Mouse (Mus musculus) kidney, embryonic 14.5 days (tissue): ENCODE results near the gene Fbxl17. TPM values are rescaled to one million over a fixed set of nuclear protein-coding genes. Genes with fewer than 3 reads are reported as not detected.

Experiments used
- ATAC-seq: fragments of 200-750 bp; cut with Nextera tagmentation; 2 replicates; pipeline ENCODE4 v1.8.0; 2017; ENCODE audit warnings: moderate number of reproducible peaks, mild to moderate bottlenecking, moderate TSS enrichment, moderate library complexity; ENCODE audit not compliant: low FRiP score, low TSS enrichment
- H3K27ac ChIP-seq: fragments of 300-500 bp; sonication (generic); 2 replicates; pipeline ENCODE4 v1.5.1; 2014; ENCODE audit warnings: low read depth, mild to moderate bottlenecking, low read length, moderate library complexity, mixed read lengths
- H3K27me3 ChIP-seq: fragments of 300-500 bp; sonication (generic); 2 replicates; pipeline ENCODE4 v1.6.1; 2014; ENCODE audit warnings: mild to moderate bottlenecking, low read length; ENCODE audit not compliant: control insufficient read depth, insufficient read depth
- H3K36me3 ChIP-seq: fragments of 300-500 bp; sonication (generic); 2 replicates; pipeline ENCODE4 v1.6.1; 2014; ENCODE audit warnings: low read length, mixed read lengths; ENCODE audit not compliant: control insufficient read depth, insufficient read depth
- H3K4me1 ChIP-seq: fragments of 300-500 bp; sonication (generic); 2 replicates; pipeline ENCODE4 v1.6.1; 2014; ENCODE audit warnings: low read length, mixed read lengths; ENCODE audit not compliant: control insufficient read depth, insufficient read depth
- H3K4me2 ChIP-seq: fragments of 300-500 bp; sonication (generic); replicated peaks from 2 replicates; pipeline ENCODE4 v1.6.1; 2014; ENCODE audit warnings: low read depth, mild to moderate bottlenecking, low read length
- H3K4me3 ChIP-seq: fragments of 300-500 bp; sonication (generic); 2 replicates; pipeline ENCODE4 v1.5.1; 2014; ENCODE audit warnings: mild to moderate bottlenecking, low read length
- H3K9ac ChIP-seq: fragments of 300-500 bp; sonication (generic); 2 replicates; pipeline ENCODE4 v1.6.1; 2014; ENCODE audit warnings: low read depth, mild to moderate bottlenecking, low read length, moderate library complexity
- H3K9me3 ChIP-seq: fragments of 300-500 bp; sonication (generic); 2 replicates; pipeline ENCODE4 v1.6.1; 2016; ENCODE audit warnings: low read length; ENCODE audit not compliant: control insufficient read depth
- WGBS: fragments of 180-500 bp; shearing (Covaris S2); extraction: QIAGEN DNeasy Blood & Tissue Kit; methylation state at CpG from one replicate; pipeline ENCODE4 v1.1.7; 2014; 5-methylcytosine and 5-hydroxymethylcytosine counted together
- polyA plus RNA-seq: library from polyadenylated mRNA; unstranded; fragments of >200 nt; fragmentation: Nextera tagmentation; extraction: Ambion mirVana; gene quantifications from 2 replicates; pipeline ENCODE4 v1.2.1, GENCODE M21; 2014

Fbxl17 gene
- polyA plus RNA-seq, 1 experiment from 2014 or later: 8.8 TPM

DNA sequence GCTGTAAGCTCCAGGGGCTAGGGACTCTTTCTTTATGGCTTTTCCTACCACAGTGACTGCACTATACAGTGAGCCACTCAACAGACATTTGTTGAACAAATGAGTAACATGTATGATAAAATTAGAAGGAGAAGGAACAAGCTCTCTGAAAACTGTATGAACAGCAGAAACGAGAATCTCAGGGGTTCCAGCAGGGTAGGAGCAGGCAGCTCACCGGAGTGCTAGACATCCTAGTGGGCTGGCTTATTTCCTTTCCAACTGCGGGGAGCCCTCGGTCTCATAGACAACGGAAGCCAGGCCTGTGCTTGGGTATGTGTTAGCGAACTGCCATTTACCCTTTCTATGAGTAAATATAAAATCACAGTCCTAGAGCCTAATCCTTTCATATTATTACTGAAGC is 426.5 kb downstream of the Fbxl17 start:
- WGBS: 79% methylated on average over 6 of the region's 6 CpGs
- Histone ChIP-seq H3K4me2 (no peak overlapping the region), H3K9ac (no peak overlapping the region), H3K36me3 (no peaks in the 10 kb centered on the region), H3K9me3 (no peaks in the 10 kb centered on the region), H3K4me1 (peaks cover 5% of the 10 kb centered on the region), H3K4me3 (no peak overlapping the region), H3K27ac (no peak overlapping the region), H3K27me3 (no peaks in the 10 kb centered on the region)
- no peak for ATAC-seq

DNA sequence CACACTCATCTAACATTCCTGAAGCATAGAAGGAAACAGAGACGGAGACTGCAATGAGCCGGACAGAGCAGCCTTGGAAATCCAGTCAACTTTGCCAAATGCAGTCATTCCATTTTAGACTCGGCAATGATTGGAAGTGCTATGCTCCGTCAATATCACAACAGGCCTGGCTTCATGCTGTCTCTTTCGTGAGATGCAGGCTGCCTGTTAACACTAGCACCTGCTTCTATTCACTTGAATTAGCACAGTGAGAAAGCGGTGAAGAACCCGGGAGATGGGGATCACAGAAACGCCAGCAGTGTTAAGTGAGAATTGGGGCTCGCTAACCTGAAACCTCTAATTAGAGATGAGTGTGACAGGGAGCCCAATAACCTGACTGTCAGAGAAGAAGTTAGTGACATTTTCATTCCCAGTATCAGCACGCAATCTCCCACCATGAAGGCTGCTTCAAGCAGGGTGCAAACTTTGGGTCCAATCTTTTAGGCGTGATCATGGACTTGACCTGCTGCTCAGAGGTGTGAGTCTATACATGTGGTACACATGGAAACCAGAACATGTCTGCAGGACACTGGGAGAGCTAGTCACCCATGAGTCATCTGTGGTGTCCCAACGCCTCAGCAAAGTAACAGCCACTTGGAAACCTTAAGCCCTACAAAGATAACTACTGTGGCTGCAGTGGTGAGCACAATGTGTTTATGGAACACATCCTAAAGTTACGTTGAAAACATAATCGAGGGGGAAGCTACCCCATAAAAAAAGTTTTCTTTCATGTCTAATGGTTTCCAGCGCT is 428.5 kb downstream of the Fbxl17 start:
- H3K4me2 ChIP-seq: no peak overlapping the region
- H3K4me3 ChIP-seq: no peak overlapping the region
- no peaks in the 10 kb centered on the region for H3K9me3 ChIP-seq
- no peaks in the 10 kb centered on the region for H3K36me3 ChIP-seq
- 85% methylated on average over 15 of the region's 15 CpGs for WGBS
- no peak overlapping the region for H3K9ac ChIP-seq
- H3K4me1 ChIP-seq: peaks cover 5% of the 10 kb centered on the region
- no peak overlapping the region for H3K27ac ChIP-seq
- no peaks in the 10 kb centered on the region for H3K27me3 ChIP-seq
- no peak for ATAC-seq

DNA sequence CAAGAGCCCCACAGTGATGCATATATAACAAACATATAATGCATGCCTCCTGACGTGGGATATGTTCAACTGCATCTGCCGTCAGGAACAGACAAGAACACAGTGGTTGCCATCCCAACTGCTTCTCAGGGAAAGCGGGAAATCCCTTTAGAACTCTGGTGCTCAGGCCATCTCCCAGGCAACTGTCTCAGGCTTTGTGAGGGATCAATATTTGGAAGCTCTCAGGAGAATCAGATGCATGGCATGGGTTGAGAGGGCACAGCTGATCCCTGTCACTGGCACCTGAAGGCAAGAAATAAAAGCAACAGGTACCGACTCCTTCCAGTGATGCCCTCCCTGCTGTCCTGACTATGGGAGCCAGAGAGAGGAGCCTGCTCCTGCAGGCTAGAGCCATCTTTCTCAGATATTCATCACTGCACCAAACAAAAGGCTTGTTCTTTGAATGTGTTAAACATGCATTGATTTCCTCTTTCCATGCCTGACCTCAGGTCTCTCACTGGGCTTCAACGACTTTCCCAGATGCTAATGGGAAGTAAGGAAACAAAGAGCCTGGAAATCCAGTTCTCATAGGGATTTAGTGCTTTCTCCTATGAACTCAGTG is 429.6 kb downstream of the Fbxl17 start:
- Histone ChIP-seq H3K27me3 (no peaks in the 10 kb centered on the region), H3K4me3 (no peak overlapping the region), H3K4me2 (no peak overlapping the region), H3K36me3 (no peaks in the 10 kb centered on the region), H3K27ac (no peak overlapping the region), H3K9ac (no peak overlapping the region), H3K4me1 (no peaks in the 10 kb centered on the region), H3K9me3 (no peaks in the 10 kb centered on the region)
- ATAC-seq: no peak
- WGBS: 76% methylated on average over 5 of the region's 5 CpGs

DNA sequence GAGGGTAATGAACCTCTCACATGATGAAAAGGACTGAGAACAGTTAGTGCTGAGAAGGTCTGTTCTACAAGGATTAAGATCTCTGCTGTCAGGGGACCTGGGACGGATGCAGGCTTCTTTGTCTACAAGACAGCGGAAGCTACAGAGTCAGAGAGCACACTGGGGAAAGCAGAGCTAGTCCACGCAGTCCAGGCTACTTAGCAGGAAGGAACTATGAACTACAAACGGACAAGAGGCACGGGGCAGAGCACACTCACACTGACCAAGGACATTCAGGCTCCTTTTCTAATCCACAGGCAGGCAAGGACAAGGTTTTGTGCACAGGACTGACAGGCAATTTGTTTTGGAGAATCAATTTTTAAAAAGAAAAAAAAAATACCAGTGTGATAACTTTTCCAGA is 437.0 kb downstream of the Fbxl17 start:
- no peak overlapping the region for H3K9ac ChIP-seq
- H3K27ac ChIP-seq: no peak overlapping the region
- no peaks in the 10 kb centered on the region for H3K9me3 ChIP-seq
- WGBS: 61% methylated on average over 5 of the region's 5 CpGs
- no peak overlapping the region for H3K4me2 ChIP-seq
- H3K4me3 ChIP-seq: no peak overlapping the region
- ATAC-seq: no peak
- H3K36me3 ChIP-seq: no peaks in the 10 kb centered on the region; the same call in 1 of the 2 replicates
- no peaks in the 10 kb centered on the region for H3K4me1 ChIP-seq
- H3K27me3 ChIP-seq: no peaks in the 10 kb centered on the region

DNA sequence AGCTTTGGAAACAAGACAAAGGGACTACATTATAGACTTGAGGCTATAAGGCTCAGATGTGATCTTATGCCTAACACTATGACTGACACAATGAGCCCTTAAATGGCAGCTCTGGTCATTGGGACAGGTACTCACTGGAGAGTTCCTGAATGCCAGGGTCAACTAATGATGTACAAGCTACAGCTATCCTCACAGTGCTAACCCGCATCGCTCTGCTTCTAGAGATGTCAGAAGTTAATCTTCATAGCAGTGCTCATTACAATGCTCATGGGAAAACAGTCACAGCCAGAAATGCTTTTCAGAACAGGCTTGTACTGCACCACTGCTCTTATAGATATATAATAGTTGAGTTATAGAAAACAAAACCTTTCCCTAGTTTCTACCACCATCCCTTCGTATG is 438.0 kb downstream of the Fbxl17 start:
- WGBS: 92% methylated on average over 3 of the region's 3 CpGs

DNA sequence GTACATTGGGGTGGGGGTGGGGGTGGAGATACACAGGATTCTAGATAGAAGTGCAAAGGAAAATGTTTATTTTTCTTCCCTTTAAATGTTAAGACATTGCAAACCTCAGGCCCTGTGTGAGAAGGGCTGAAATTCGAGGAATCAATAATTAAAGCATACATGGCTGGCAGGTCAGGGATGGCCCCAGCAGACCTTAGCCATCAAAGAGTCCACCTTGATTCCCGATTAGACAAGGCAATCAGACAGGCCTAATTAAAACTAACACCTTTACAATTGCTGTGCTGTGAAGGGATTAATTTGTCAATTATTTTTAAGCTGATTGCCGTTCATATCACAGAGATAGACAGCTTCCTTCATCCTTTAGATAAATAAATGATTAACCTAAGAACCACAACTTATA is 439.0 kb downstream of the Fbxl17 start:
- no peaks in the 10 kb centered on the region for H3K4me1 ChIP-seq
- ATAC-seq: no peak
- H3K4me3 ChIP-seq: no peak overlapping the region
- no peaks in the 10 kb centered on the region for H3K9me3 ChIP-seq
- WGBS: 60% methylated on average over 3 of the region's 3 CpGs
- H3K4me2 ChIP-seq: no peak overlapping the region
- no peaks in the 10 kb centered on the region; the same call in 1 of the 2 replicates for H3K36me3 ChIP-seq
- H3K27ac ChIP-seq: no peak overlapping the region
- no peaks in the 10 kb centered on the region for H3K27me3 ChIP-seq
- H3K9ac ChIP-seq: no peak overlapping the region

More for the DNA sequence above, 438.0 kb downstream of the Fbxl17 start:
- Histone ChIP-seq H3K9me3 (no peaks in the 10 kb centered on the region), H3K27me3 (no peaks in the 10 kb centered on the region), H3K9ac (no peak overlapping the region), H3K4me2 (no peak overlapping the region), H3K4me1 (no peaks in the 10 kb centered on the region), H3K27ac (no peak overlapping the region), H3K4me3 (no peak overlapping the region), H3K36me3 (no peaks in the 10 kb centered on the region; the same call in 1 of the 2 replicates)
- ATAC-seq: no peak

DNA sequence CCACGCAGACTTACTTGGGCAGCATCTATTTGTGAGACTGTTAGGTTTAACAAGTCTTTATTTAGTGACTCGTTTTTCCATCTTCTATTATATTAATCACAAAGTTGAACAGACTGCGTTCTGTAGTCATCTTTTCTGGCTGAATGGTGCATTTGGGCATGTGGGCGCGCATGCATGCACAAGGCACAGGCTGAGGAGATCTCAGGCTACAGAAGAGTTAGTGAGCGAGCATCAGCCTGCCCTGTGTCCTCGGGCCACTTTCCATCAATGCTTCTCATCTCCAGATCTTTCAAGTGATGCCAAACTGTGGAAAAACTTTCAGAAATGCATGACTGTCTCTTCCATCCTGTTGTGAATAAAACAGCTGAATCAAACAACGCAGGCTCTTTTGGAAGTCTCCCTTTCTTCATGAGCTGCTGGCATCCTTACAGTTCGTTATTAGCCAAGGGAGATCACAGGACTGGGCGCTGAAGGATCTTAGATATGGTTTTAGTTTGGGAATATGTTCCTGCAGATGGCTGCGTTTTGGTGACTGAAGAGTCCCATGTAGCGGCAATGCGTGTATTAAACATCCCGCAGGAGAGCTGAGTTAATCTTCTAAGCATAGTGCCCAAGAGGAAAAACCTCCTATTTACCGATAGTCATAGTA is 442.0 kb downstream of the Fbxl17 start:
- Histone ChIP-seq H3K27ac (no peak overlapping the region), H3K36me3 (no peaks in the 10 kb centered on the region; the same call in 1 of the 2 replicates), H3K4me1 (no peaks in the 10 kb centered on the region), H3K4me2 (no peak overlapping the region), H3K9me3 (no peaks in the 10 kb centered on the region), H3K9ac (no peak overlapping the region), H3K27me3 (no peaks in the 10 kb centered on the region), H3K4me3 (no peak overlapping the region)
- no peak for ATAC-seq
- 92% methylated on average over 15 of the region's 15 CpGs for WGBS

DNA sequence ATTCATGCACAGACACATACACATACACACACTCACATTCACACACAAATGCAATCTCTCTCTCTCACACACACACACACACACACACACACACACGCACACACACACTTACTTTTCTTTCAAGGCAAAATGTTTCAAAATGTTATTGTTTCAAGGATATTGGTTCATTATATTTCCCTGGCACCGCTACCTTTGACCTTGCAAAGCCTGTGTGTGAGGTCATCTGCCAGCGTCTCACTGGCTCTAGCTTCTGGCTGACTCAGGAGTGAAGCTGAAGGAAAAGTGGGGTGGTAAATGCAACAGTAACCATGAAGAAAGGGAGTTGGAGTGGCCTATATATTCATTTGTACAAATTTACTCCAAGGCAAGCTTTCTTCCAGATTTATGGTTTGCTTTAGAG is 442.8 kb downstream of the Fbxl17 start:
- no peak overlapping the region for H3K9ac ChIP-seq
- no peaks in the 10 kb centered on the region for H3K9me3 ChIP-seq
- H3K27ac ChIP-seq: no peak overlapping the region
- no peaks in the 10 kb centered on the region for H3K4me1 ChIP-seq
- 85% methylated on average over 3 of the region's 3 CpGs for WGBS
- H3K36me3 ChIP-seq: no peaks in the 10 kb centered on the region; the same call in 1 of the 2 replicates
- ATAC-seq: no peak
- H3K27me3 ChIP-seq: no peaks in the 10 kb centered on the region
- H3K4me3 ChIP-seq: no peak overlapping the region
- no peak overlapping the region for H3K4me2 ChIP-seq

DNA sequence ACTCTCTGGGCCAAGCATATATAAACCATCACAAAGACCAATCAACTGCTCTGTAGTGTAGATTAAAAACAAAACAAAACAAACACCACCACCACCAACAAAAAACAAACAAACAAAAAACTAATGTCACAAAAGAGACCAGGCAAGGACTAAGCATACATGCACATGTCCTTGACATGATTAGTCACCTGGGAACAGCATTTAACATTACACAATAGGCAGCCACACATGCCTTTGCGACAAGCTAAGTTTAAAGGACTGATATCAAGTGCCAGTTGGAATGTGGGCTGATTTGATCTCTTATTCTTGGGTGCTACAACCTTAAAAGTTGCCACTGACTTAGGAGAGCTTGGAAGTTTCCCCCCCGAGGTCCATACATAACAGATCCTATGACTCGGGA is 446.5 kb downstream of the Fbxl17 start:
- H3K4me2 ChIP-seq: no peak overlapping the region

More for the DNA sequence above, 446.5 kb downstream of the Fbxl17 start:
- no peaks in the 10 kb centered on the region for H3K27me3 ChIP-seq
- no peaks in the 10 kb centered on the region; the same call in 1 of the 2 replicates for H3K36me3 ChIP-seq
- ATAC-seq: no peak
- no peak overlapping the region for H3K27ac ChIP-seq
- no peaks in the 10 kb centered on the region for H3K9me3 ChIP-seq
- H3K4me3 ChIP-seq: no peak overlapping the region
- WGBS: 93% methylated on average over 3 of the region's 3 CpGs
- no peaks in the 10 kb centered on the region for H3K4me1 ChIP-seq
- no peak overlapping the region for H3K9ac ChIP-seq
